Mouse (Mus musculus): ENCODE measurements at regions not wholly inside any gene's neighbourhood (a gene's known extent, or its start where the extent isn't known, plus 50 kb on each side); places are given as distances from the start of the nearest gene placed in this dataset.

DNA sequence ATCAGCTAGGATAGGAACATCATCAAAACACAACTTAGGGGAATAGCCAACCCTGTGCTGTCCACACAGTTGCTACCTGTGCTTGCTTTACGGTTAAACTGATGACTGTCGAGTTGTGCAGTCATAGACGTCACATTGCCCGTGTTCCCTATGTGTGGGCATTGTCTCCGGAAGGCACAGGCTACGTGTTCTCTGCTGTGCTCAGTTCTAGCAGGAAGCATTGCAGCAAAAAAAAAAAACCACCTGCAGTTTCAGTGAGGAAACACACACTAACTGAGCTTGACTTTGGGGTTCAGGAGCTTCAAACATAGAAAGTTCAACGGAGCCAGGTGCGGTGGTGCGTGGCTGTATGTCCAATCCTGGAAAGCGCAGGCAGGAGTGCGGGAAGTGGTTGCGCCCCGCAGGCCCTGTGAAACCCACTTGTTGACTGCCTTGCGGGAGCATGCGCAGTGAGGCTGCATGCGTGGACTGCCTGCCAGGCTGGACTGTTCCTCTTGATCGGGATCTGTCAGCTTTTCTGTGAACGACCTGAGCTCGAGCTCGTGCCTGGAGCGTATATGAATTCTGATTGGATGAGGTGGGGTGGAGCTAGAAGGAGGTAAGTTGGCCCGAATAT lies 190.2 kb upstream of the Krr1 start:
- DNase-seq (ENCODE audit: low spot score in 2 of 2), result no peak

DNA sequence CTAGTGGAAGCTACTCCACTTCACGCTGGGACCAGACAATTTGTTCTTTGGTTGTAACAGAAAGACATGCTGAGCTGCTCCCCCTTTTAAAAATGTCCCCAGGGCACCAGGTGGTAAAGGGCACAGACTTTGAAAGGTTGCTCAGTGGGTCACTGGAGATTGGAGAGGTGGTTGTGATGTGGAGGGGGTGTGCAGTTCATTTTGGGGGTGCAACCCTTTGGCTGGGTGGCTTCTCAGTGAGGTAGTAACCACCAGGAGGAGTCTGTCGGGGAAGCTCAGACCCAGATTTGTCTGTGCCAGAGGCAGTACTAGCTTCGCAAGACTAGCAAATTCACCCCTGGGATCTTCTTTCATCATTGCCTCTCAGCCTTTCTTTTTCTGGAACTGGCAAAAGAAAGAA lies 189.0 kb upstream of the Krr1 start:
- DNase-seq (ENCODE audit: low spot score in 2 of 2), result no peak

DNA sequence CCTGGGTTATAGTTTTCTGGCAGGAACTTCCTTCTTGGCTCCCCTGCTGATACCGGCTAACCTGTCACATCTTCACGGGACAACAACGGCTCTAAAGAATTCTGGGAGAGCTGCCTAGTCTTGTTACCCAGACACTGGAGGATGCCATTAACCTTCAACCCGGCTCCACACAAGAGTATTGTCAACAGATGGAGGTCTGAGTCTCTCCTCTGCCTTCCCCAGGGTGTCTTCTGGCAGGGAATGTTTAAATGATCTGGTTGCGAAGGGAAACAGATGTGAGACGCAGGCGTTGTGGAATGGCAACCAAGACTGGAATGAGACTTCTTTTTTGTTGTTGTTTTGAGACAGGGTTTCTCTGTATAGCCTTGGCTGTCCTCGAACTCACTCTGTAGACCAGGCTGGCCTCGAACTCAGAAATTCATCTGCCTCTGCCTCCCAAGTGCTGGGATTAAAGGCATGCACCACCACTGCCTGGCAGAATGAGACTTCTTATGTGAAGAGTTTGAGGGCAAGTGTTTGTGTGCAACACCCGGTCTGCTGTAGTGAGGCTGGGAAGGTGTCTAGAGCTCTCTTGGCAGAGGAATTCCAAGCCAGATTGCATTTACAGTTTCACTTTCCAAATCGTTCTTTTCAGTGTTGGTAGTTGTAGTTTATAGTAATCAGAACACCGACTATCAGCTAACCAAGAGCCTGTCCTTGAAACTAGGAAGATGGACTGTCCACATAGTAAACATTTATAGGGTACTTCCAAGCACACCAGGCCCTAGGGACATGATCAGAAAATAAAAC lies 188.2 kb upstream of the Krr1 start:
- DNase-seq (ENCODE audit: low spot score in 2 of 2), result no peak

DNA sequence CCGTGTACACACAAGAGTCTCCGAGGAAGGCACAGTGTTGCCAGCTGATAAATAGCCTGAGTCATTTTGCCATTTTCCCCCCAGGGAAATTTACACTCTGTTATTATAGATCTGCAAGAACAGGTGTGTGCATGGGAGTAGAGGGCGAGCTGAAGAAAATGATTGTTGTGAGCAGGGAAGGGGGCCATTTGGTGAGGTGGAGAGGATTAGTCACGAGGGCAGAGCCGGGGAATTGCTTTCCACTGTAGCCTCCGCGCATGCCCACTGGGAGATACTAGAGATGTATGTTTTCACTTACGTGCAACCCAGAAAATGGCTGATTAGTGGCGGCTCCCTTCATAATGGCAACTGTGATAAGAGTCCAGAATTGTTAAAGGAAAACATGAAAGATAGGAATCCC lies 185.3 kb upstream of the Krr1 start:
- DNase-seq (ENCODE audit: low spot score in 2 of 2), result no peak

DNA sequence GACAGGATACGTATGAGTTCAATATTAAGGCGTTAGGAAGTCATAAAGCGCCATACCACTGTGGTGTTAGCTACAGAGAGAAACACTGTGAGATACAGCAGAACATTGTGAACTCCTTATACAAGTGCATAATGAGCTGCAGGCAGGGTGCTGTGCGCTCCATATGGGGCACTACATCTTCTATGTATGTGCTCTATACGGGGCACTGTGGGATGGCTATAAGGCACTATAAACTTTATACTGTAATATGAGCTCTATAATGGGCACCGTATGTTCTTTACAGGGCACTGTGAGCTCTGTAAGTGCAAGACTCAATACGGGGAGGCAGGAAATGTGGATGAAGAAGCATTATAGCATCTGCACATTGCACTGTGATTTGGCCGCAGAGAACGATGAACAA lies 183.2 kb upstream of the Krr1 start:
- DNase-seq (ENCODE audit: low spot score in 2 of 2), result no peak

DNA sequence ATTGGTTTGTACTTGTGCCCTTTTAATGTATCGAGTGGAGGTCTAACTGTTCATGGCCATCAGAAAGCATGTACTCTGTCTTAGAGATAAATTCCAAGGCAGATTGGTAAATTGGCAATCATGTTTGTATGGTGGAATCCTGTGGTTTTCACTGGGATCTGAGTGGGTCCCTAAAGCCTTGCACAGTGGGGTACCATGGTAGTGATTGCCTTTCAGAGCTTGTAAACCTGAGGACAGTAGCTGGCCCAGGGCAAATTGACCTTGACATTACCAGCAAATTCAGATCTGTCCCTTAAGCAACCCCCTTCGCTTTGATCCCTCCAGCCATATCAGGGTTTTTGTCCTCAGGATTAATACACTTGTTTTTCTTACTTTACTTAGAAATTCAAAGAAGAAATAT lies 181.6 kb upstream of the Krr1 start:
- no peak for DNase-seq (ENCODE audit: low spot score in 2 of 2)

DNA sequence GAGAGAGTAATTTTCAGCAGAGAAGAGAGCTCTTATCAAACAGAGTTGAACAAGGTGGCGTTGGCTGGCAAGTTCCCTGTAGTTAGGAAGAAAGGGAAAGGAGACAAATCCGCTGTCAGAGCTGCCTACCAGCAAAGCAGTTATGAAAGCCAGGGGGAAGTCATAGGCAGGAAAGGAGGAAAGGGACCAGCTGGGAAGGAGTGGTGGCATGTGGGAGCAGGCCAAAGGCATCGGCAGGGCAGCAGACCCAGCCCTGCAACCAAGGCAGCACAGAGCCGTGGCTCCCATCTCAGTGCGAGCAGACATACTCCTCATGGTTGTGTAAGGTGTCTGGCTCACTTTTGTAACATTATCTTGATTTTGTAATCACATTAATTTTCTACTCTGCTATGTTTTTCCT lies 177.4 kb upstream of the Krr1 start:
- DNase-seq (ENCODE audit: low spot score in 2 of 2), result no peak

DNA sequence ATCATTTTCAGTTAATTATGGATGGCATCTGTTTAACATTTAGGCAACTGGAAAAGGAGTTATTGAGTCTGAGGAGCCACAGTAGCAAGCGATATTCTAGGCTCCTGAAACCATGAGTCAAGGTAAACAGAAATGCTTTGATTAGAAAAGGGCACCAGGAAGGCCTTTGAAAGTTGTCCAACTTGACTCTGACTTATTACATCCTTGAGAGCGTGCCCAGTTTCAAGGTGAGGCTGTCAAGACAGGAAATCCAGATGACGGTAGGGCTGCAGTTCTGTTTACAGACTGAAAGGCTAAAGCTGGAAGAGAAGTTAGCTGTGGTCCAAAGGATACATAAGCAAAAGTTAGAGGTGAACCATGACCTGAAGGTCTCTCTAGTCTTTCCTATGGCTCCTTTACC lies 176.7 kb upstream of the Krr1 start:
- DNase-seq (ENCODE audit: low spot score in 2 of 2), result no peak

DNA sequence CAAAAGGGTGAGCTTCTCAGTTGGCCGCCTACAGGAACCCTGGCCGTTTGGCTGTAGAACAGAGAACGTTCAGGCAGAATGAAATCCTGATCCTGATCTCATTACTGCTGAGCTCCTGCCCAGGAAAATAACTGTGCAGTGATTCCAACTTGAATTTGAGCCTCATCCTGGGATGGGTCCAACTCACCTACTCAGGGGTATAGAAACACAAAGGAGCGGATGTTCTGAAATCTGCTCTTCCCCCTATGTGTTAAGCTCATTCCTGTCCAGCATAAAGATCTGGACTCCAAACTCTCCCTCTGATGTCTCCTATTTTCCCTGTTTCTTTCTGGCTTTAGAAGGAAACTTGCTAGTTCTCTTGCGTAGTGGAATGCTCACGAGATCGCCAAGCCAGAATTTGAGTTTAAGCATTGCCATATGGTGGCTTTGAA lies 173.6 kb upstream of the Krr1 start:
- DNase-seq (ENCODE audit: low spot score in 2 of 2), result no peak

DNA sequence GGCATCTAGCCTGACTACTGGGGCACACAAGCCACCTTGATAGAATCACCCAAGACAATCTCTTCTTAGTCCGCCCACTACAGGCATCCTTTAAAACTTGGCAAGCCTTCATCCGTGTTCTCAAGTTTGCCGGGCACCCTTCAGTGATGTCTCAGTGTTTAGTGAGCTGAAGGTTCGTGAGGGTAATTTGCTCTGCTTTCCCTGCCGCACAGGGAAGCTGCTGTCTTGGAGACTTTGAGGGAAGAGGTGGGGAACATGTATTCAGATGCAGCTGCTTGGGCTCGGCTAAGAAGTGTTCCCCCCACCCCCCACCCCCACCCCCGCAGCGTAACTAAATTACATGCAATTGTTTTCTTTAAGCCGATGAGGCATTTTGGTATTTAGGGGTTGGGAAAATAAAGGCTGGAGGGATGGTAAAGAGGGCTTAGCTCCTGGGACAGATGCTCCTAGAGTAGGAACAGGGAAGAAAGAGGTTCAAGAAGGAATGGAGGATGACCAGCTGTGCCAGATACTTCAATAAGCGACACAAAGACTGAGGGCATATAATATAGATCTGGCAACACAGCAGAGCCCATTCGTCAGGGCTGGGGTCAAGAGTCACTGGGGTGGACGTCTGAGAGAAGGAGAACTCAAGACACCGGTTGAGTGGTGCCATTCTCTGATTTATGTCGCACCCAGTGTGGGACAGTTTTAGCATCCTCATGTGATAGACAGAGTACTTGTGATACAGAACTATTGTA lies 172.4 kb upstream of the Krr1 start:
- no peak for DNase-seq (ENCODE audit: low spot score in 2 of 2)

DNA sequence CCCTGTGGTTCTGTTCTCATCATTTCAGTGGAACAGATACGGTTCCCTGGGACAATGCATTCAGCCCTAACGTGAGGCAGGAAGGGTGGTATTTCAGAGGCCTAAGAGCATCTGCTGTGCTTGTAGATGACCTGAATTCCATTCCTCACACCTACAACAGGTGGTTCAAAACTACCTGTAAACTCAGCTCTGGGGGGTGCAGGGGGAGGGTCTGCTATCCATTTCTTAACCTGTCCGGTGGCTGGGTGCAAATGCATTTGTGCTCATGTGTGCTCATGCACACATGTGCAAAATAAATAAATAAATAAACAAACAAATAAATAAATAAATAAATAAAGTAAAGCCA lies 171.9 kb upstream of the Krr1 start:
- DNase-seq (ENCODE audit: low spot score in 2 of 2), result no peak

DNA sequence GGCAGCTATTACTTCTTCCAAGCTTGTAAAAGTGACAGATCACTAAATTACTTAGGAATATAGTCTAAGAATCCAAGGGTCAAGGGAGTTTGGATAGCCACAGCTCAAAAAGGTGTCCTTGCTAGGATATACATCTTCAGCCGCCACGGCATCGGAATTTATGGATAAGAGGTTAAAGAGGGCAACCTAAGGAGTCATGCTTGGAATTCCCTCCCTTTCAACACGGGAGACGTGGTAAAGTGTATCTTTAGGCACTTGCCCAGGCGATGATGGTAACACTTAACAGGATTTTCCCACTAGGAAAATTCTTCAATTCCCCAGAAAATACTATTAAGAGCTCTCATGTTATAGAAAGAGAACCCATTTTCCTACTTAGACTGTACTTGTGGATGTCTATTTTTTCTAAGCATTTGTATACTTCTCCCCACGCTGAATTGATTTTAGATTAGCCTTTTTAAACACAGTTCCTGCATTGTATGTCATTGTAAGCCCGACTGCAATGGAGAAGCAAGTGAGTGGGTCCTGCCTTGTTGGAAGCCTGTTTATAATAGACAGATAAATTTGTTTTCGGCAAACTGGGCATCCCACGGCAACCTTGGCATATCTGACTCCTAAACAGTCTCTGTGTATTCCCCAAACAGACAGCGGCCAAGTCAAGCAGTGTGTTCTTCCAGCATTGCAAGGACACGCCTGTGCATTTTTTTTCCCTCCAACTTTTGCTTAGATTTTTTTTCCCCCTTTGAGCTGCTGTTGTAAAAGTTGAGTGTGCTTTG lies 171.3 kb upstream of the Krr1 start:
- no peak for DNase-seq (ENCODE audit: low spot score in 2 of 2)

DNA sequence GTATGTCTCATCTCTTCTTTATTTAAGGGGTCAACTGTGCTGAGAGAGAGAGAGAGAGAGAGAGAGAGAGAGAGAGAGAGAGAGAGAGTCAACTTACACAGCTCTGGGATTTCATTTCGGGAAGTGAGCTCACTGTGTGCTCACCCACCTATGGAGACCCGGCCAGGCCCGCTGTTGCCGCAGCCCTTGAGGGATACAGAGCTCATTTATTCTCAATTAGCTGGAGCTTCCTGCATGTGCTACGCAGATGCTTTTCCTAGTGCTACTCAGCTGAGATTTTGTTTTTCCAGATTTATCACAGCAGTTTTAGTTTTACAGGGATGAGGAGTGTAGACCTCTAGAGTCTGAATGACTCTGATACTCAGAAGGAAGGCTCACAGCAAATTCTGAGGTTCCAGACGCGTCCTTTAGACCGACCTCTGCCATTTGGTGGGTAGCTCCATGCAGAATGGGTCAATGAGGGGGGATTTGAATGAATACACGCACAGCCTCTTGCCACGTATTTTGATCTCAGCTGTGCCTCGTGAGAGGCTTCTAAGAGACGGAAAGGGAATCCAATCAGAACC lies 170.6 kb upstream of the Krr1 start:
- no peak for DNase-seq (ENCODE audit: low spot score in 2 of 2)

DNA sequence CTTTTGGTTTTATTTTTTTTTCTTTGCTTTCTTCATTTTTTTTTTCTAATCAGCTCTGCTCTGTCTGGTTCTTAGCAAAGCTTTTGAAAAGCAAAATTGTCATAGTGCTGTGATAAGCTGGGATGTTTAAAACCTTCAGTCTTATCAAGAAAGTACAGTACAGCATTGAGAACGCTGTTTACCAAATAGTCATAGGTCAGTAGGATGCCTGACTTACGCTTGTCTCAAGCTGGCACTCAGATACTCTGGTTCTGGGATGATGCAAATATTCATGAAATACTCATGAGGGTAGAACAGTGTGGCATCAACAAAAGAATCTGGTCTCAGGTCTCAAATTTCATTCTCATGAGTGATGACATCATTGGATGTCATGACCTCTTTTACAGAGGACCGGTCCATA lies 166.1 kb upstream of the Krr1 start:
- no peak for DNase-seq (ENCODE audit: low spot score in 2 of 2)

DNA sequence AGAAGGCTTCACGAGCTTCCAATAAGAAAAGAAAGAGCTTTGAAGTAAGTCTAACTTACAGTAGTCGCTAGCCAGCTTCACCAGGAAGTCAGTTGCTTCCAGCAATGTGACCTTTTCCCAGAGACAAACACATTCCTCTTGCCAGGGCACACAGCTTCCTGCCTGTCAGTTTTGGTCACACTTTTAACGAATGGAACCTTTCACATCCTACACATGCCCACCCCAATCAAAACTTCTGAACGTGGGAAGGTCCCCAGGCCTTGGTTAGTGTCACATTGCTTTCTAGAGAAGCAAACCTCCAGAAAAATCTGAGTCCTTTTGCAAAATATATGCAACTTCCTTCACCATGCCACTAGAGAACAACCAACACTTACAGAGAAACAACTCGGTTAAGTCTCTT lies 165.5 kb upstream of the Krr1 start:
- no peak for DNase-seq (ENCODE audit: low spot score in 2 of 2)

DNA sequence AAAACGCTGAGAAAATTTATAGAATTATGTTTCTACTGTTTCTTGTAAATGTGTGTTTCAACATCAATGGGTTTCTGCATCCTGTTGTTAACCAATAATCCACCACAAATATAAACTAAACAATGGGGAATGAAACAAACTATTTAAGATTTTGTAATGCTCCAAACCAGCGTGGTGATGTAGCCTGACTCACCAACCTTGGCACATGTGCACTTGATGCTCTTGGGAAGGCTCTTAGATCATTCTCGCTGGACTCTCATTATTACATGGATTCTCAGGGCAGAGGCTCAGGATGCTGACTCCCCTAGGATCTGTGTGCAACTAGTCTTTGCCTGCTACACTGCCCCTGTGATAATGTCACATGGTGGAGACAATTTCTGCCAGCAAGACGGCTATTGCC lies 158.7 kb upstream of the Krr1 start:
- DNase-seq (ENCODE audit: low spot score in 2 of 2), result no peak

DNA sequence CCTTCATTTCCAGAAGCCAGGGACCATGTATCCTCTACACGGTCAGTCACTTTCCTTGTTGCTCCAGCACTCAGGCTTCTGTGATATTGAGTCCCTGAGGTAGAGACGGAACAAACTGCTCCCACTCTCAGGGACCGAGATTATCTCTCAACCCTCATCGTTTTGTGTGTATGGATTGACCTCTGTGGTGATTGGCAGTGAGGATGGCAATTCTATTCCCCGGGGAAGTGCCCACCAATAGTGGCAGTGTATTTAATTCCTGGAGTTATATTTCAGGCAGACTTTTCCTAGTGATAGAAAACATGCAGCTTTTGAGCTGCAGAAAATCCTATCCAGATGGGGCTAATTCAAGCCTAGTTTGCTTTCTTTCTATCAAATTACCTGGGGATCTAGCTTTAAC lies 157.8 kb upstream of the Krr1 start:
- DNase-seq (ENCODE audit: low spot score in 2 of 2), result no peak

DNA sequence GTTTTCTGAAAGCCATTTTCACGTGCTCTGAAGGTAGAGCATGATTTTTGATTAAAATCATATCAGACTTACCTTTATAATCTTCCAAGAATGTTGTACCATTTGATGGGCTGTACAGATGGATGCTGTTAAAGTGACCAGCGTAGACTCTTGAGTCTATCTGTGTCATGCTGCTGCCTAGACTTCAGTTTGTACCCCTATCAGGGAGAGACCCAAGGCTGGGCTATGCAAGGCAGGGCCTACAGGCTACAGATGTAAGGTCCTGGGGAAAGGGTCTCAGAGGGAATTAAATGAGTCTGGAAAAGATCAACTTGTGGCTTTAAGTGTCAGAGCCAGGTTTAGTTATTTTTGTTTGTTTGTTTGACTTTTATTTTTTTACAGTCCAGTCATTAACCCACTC lies 157.3 kb upstream of the Krr1 start:
- DNase-seq (ENCODE audit: low spot score in 2 of 2), result no peak

DNA sequence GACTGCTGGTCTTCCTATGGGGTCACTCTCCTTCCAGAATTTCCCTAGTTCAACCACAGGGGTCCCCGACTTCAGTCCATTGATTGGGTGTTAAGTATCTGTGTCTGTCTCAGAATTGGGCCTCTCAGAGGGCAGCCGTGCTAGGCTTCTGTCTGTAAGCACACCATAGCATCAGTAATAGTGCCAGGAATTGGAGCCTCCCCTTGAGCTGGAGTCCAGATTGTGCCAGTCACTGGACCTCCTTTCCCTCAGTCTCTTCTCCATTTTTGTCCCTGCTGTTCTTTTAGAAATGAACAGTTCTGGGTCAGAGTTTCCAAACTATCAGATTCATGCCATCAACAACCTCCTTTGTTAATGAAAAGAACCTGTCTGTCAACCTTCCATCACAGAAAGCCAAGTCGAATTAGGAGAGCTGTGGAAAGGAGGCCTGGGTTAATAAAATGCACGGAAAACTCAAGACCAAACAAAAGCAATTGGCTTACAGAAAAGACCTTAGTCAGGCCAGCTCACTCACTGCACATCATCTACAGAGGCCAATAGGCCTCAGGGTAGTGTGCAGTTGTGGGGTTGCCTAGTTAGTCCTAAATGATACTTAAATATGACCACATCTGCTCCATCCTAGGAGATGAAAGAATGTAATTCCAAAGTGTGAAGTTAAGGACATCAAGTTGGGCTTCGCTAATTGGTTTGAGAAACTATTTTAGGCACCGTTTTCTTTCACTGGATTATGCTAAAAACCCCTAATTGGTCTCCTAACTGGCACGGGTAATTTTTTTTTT lies 156.5 kb upstream of the Krr1 start:
- no peak for DNase-seq (ENCODE audit: low spot score in 2 of 2)

DNA sequence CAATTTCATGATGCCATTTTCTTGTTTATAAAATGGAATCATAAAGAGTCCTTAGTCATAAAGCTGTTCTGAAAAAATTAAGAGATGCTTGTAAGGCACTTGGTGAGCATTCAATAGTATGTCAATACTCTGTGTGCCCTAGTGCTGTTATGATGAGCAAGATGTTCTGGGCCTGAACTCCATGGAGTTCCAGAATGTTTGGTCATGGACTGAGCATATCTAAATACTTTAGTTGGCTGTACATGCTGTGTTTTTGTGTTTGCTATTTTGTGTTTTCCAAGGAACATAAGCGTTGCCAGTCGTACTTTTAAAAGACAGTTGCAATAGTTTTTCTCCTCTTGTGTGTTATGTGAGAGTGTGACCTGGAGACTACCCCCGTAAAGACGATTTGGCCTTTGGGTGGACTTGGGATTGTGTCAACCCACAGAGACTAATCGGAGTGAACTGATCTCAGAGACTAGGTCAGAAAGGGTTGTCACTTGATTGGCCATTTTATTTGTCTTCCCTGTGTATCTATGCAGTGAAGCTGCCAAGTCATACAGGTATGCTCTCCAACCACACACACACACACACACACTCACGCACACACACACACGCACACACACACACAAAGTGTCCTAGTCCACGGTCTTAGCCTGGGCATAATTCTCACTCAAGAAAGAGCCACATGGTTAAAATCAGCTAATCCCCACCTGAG lies 152.6 kb upstream of the Krr1 start:
- no peak for DNase-seq (ENCODE audit: low spot score in 2 of 2)

DNA sequence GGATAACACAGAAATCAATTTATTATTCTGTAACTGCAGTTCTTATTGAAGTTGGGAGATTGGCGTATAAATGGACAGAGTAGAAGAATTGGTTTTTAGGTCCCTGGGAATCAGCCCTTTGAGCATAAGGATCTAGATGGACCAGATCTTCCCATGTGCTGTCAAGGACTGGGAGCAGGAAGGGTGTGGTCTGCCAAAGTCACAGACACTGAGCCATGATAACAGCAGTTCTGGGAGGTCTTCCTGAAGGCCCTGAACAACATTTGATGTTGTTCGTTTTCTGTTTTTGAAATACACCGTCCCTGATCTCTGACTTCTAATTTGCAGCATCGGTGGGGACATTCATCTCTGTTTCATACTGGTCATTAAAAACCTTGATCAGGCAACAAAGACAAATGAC lies 147.6 kb upstream of the Krr1 start:
- no peak for DNase-seq (ENCODE audit: low spot score in 2 of 2)
